Mouse (Mus musculus) gastrocnemius, adult 8-10 months (tissue): ENCODE measurements around the gene Fam50a. TPM values are rescaled to one million over a fixed set of nuclear protein-coding genes. Genes with fewer than 3 reads are reported as not detected.

Source experiments
- DNase-seq, 2 experiments: peaks; one replicate each; pipeline ENCODE4 v3.0.0; 2022; ENCODE audit warnings: low spot score in 2 of 2
- total RNA-seq, 4 experiments: library from RNA; stranded (reverse); gene quantifications; 2 replicates each; pipeline ENCODE4 v1.2.4; 2022

Gene Fam50a
- 10 to 100 TPM; 22.6 to 26.2 (median 24.4) TPM for total RNA-seq

DNA sequence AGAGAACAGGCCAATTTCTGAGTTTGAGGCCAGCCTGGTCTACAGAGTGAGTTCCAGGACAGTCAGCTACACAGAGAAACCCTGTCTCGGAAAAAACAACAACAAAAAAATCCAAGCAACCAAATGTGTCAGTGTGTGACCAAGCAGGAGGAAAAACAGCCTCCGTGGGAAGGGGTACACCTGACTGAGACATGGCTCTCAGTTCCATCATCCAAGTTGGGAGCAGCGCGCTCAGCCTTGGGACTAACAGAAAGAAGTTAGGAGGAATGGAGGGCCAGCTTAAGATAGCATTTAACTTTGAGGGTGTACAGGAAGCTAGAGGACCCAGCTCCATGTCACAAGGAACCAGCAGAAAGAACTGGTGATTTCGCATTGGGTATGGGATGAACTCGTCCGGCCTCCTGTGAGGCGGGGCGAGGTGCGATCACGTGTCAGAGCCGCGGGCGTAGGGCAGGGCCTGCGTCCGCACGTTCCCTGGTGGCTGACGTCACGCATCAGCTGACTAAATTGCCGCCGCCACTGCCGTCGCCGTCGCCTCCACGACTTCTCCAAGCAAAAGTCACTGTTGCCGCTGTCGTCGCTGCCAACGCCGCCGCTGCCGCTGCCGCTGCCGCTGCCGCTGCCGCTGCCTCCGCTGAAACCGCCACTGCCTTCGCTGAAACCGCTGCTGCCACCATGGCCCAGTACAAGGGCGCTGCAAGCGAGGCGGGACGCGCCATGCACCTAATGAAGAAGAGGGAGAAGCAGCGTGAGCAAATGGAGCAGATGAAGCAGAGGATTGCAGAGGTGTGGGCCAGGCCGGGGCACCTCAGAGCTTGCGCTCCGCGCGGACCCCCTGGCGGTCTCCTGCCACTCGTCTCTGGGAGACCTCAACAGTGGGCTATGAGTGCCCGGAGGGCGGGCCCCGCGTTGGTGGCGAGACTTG, at the start of gene Fam50a:
Fam50a (plus strand) TSS at position 494 of the 925 bp plus-strand sequence.
- peak; percentile 78 to 82 for DNase-seq

DNA sequence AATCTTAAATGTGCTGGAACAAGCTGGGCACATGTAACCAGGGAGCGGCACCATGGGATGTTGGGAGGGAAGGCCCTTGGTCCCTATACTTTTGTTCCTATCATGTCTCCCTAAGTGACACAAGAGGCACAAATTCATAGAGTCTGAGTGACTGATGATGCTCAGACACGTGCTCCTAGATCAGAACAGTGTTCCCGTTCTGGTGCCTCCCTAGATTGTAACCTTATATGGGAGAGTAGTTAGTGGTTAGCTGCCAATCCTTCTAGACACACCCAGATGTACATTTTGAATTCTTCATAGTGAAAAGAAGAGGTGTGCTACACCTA, 43.1 kb upstream of the Fam50a start:
- no peak for DNase-seq

DNA sequence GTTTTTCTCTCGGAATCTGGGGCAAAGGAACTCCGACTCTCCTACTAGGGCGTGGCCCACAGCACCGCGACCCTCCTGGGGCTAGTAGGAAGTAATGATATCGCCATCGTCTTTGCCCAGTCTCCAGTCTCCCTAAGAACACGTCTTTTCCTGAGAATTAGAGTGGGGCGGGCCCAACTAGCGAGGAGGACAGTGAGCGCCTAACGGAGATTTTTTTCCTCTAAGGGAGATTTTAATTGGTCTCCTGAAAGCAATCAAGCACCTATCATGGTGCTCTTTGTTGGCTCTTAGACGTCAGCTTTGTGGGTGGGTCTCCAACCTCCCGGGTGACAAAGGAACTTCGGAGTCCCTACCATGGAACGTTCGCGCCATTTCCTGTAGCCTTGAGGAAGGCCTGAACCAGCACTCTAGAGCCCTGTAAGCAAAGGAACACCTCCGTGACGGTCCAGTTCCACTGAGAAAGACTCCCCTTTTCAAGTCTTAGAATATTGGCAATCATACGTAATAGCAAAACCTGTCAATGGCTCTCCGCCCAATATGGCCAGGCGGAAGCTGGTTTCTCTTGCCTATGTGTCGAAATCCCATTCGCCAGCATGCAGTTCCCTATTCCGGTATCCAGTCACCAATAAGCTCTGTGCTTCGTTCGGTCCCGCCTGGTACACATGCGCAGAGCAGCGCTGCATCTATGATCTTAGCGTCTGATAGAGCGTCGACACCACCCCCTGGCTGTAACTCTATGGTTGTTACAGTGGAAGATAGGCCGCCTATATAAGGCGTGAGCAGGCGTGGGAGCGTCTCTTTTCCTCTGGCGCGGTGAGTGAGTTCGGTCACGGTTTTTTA, 42.6 kb upstream of the Fam50a start, which contains the start of gene Rpl10:
Rpl10 (plus strand) TSS at position 751 of the 840 bp plus-strand sequence.
- peak; percentile 86 to 88 for DNase-seq

DNA sequence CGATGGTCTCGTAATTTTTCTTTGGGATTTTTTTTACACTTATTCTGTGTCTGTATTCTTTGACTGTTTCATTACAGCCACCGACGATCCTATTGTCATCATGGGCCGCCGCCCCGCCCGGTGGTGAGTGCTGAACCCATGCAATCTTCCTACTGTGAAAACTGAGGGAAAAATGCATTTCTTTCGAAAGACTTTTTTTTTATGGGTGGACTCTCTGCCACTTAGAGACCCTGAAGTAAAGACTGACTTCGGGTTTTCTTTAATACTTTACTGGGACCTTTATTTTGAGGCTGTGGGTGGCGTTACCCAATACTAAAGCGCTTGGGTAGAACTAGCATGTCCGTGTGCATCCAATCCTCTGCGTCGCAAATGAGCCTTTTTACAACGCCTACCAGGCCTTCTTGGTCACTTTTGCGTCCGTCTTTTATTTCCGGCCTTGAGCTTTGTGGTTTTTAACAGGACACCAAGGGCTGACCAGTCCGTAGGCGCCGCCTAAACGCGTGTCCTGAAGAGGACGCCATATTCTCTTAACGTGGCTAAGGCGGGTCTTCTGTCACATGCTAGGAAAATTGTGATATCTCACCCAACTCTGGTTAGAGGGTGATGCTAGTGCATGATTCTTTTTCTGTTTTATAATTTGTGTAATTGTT, 41.8 kb upstream of the Fam50a start:
- peak; percentile 8 to 20 for DNase-seq

DNA sequence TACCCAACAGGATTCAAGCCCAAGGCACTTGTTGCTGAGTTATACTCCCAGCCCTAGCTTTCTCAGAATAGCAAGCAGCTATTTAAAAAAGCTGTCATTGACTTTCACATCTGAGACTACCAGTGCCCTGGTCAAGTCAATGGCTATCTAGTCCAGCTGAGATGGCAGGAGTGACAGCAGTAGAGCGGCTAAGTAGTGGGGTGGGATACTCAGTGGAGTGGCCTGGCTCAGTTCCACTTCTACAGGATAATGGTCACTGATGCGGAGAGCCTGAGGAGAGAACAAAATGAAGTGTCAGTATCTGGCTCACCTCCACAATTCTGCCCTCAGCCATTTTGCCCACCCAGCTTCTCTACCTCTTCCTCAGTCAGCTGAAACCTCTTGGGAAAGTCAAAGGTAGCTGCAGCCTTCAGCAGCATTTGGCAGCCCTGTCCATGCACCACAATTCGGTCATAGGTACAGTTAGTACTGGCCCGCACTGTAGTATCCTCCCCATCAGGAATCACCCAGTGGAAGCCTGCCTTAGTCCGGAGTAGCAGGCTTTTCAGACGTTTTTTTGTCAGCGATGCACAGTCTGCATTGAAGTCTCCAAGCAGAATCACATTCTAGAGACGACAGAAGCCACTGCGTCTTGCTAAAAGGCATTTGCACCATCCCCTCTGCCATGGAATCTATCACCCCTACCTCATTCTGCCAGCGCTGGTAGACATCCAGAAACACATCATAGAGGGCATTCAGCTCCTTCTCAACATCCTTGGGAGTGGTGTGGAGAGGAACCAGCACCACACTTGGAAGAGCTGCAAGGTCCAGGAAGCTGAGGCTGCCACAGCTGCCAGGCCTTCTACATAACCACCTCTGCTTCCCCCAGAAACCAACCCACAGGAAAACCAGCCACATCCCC, 39.2 kb upstream of the Fam50a start:
- DNase-seq, result no peak

DNA sequence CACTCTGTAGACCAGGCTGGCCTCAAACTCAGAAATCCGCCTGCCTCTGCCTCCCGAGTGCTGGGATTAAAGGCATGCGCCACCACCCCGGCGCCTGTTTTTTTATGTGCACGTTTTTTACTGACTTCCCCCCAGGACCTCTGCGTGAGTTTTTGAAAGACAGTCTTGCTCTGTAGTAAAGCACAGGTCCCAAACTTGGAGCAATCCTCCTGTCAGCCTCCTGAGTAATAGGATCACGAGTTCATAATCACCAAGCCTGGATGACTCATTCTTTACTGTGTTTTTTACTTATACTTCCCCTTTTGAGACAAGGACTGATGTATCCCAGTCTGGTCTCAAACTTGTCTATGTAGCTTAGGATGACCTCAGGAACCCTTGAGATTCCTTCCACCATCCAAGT, 34.9 kb upstream of the Fam50a start:
- DNase-seq, result no peak

DNA sequence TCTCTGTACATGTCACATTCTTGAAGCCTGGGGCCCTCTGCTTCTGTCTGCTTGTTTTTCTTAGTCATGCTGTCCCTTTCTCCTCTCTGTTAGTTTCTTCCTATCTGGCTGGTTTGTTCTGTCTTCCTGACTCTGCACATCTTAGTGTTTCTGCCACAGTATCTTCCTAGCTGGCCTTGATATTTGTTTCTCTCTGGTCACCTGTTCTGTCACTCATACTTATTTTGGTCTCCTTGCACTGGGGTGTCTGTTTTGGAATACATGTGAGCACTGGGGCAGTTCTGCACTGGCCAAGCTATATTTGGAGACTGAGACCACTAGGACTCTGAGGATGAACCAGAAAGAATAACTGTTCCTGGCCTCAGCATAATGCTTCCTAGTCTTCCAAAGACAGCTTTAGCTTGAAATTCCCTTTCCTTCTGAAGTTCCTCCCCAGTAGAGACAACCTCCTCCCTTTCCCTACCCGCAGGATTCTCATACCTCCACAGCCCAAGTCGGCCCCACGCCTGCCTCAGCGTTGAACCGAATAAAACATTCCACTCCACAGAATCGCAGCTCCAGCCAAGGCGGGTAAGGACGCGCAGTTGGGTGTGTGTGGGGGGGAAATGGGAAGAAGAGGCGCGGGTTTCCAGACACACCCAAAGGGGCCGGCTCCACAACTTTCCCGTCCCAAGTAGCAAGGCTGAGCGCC, 31.6 kb upstream of the Fam50a start:
- DNase-seq, result peak in 1 of 2 experiments; percentile 68

DNA sequence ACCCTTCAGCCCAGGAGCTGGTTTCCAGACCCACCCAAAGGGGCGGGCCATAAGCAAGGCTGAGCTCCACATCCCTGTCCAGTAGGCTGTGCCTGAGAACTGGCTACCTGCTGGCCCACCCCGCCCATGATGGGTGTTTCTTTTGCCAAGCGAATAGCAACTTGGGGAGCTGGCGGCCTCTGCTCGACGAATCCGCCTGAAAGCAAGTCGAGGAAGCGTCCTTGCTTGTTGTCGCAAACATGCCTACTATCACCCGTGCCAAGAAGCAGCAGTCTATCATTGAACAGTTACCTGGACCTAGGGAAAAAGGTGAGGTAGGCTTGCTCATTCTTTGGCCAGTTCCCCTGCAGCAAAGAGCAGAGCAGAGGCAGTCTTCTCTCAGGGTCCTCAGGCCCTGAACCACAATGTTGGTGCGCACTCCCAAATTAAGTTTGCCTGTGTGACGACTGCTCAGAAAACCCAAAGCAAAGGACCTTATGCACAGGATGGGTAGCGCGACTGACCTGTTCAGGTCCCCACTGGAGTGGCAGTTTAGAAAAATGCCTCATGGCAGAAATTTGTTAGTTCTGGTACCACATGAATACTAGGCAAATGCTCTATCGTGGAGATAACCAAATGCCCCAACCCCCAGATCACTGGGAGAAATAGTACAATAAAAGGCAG, 31.0 kb upstream of the Fam50a start, which contains the start of the genes Taz and Dnase1l1:
Taz (plus strand) TSS at position 181 of the 663 bp plus-strand sequence.
Dnase1l1 (minus strand) TSS at position 606 of the 663 bp plus-strand sequence.
- DNase-seq, result peak in 1 of 2 experiments; percentile 82

DNA sequence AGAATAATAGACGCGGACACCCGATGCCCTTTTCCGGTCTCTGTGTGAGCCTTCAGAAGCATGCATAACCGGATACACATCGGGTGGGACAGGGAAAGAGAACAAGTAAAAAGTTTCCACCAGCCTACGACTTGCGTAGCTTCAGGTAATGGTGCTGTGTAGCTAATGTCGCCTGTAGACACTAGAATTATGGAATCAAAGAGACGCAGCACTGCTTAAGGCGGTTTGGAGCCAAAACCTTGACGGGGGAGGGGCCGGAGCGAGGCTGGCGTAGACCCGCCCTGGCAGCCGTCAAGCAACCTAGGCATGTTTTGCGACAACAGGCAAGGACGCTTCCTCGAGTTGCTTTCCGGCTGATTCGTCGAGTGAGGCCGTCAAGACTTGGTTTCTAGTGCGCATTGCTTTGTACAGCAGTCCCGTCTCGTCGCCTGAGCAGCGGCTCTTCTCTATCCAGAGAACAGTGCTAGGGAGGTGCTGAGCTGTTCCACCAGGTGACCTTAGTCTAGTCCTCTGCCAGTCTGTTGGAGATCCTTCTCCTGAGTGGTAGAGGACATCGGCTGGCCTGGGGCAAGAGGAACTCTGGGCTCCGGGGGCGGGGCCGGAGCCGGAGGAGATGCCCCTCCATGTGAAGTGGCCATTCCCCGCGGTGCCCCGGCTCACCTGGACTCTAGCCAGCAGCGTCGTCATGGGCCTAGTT, 30.3 kb upstream of the Fam50a start:
- peak; percentile 71 to 78 for DNase-seq

DNA sequence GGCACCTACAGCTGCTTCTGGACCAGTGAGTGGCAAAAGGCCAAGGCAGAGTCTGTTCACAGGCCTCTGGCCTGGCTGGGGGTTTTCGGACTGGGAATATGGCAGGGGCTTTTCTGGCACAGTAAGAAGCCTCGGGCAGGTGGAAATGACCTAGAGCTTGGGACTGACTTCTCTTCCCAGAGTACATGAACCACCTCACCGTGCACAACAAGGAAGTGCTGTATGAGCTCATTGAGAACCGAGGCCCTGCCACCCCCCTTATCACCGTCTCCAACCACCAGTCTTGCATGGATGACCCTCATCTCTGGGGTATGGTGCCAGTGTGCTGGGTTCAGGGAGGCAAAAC, 29.8 kb upstream of the Fam50a start:
- no peak for DNase-seq

DNA sequence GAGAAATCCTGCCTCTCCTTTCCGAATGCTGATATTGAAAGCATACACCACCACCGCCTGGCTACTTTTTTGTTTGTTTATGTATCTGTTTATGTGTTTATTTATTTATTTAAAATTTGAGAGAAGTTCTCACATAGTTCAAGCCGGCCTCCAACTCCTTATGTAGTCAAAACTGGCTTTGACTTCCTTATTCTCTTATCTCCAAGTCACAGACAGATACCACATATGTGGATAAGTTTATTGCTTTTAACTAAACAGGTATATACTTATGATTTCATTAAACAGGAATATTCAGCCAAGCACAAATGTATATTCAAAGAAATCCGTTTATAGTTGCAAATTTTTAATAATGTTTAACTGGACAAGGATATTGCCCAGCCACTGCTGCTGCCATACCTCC, 19.4 kb upstream of the Fam50a start:
- DNase-seq, result no peak

DNA sequence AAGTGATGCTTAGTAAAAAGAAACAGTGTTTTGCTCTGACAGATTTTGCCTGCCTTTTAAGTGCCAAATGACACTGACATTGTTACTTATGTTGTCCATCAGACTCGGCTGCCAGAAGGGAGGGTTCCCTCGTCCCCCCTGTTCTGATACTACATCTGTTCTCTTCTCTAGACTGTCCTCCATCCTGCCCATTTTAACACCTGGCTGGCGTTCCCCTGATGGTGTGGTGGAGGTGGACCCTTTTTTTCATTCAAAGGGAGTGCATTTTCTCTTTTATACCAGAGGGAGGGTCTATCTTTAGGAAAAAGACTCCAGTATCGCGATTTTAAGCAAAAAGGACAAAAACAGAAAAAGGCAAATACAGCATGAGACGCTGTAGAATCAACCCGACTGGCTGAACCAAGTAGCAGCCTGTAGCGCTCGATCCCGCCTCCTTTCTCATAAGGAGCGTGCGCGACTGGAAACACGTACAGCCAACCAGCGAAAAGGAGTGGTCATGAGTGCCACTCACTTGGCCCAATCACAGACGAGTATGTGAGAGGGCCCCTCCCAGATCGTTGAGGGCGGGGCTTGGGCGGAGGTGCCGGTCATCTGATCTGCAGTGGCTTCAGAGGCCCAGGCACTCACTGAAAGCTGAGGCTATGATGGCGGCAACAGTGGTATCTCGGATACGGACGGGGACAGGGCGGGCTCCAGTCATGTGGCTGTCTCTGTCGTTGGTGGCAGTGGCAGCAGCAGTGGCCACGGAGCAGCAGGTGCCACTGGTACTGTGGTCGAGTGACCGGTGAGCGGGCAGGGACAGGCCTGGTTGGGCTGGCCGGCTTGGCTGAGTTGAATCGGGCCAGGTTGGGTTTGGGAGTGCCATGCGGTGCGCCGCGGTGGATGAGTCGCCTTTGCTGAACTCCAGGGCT, 16.0 kb upstream of the Fam50a start, which contains the start of gene Atp6ap1:
Atp6ap1 (plus strand) TSS at position 560 of the 911 bp plus-strand sequence.
- DNase-seq, result peak; percentile 89 to 92

DNA sequence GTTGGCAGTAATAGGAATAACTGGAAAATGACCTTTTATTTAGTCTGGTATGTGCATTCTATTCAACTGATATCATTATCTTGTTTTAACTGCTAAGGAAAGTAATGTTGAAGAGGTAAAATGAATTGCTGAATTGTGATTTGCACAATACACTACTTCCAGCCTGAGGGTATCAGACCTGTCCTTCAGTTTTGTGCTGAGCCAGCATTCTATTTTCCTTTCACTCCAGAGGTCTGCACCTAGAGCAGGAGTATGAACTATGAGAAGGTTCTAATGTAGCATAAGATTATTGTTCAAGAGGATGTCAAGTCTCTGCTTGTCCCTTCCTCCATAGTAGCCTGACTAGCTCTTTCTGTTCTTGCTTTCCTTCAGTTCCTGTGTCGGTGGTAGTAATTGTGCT, 14.5 kb upstream of the Fam50a start:
- DNase-seq, result no peak

DNA sequence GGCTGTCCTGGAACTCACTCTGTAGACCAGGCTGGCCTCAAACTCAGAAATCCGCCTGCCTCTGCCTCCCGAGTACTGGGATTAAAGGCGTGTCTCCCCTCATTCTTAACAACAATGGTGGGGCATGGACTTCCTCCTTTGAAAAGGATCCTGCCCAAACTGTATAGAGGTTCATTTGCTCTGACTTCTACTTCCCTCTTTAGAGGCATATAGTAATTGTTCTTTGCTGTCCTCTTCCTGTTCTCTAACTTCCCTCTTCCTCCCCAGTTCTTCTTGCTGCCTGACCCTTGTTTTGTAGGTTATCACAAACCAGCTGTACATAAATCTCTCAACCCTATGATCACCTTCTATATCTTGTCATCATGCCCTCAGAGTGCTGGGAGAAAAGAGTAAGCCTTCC, 13.1 kb upstream of the Fam50a start:
- DNase-seq, result no peak

DNA sequence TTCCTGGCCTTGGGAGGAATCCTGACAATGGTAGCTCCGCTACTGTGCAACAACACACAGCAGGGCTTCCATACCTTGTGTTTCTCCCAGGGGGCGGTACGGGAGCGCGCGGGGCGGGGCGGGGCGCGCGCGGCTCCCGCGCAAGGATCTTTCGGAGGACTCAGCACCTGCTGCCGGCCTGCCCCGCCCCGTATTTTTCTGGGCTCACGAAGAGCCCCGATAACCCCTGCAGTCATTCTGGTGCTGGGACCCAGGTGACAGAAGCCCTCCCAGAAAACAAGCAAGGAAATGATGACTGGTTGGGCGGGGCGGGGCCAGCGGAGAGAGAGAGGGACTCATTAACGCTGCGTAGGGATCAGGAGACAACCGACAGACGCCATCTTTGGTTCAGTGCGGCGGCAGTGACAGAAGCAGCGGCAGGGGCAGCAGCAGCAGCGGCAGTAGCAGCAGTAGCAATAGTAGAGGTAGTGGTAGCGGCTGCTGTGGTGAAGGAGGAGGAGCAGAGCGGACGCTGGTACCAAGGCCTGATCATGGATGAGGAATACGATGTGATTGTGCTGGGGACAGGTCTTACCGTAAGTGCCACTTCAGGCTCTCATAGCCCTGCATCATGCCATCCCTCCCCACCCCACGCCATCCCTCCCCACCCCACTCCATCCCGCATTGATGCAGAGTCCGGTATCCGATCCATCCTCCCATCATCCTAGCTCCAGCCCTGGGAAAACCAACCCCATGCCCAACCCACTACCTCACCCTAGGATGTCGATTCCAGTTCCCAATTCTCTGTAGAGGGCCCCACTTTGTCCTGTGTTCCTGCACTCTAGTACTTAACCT, 7.7 kb upstream of the Fam50a start, which contains the start of gene Gdi1:
Gdi1 (plus strand) TSS at position 132 of the 834 bp plus-strand sequence.
- DNase-seq, result peak; percentile 45 to 53

DNA sequence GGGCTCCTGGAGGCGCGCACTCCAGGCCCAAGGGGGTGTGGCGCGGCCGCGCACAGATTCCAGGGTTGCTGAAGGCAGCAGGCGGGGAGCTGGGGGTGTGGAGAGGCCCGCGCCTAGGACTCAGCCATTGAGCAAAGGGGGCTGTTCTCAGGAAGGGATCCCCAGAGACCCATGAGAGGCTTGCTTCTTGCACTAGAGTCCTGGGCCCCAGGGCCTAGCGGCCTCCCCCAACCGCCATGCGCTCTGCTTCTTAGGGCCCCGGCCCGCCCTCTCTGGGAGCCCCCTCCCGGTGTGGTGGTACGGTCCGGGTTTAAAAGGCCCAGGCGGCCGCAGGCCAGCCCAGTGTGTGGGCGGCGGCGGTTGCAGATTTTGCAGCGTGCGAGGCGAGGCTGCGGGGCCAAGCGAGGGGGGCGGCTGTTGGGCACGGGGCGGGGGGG, 15.9 kb downstream of the Fam50a start, which contains the start of gene Plxna3:
Plxna3 (plus strand) TSS at position 342 of the 437 bp plus-strand sequence.
- DNase-seq, result peak; percentile 37
